Mouse (Mus musculus): Measurements from ENCODE around the gene Sympk.

Sympk gene

GRCm38 (mm10) chr7:19006476-19006875 lies 17.7 kb upstream of the Sympk start:
- in situ Hi-C loops (cut with MboI, MseI) = loop anchor here (25.0 kb wide), 1 partner anchor 931 kb away; no protein-coding TSS in a partner anchor

GRCm38 (mm10) chr7:19007026-19007977 lies 16.9 kb upstream of the Sympk start:
- in situ Hi-C loops (cut with MboI, MseI) = loop anchor here (25.0 kb wide), 1 partner anchor 930 kb away; no protein-coding TSS in a partner anchor

GRCm38 (mm10) chr7:19010581-19010980 lies 13.6 kb upstream of the Sympk start:
- in situ Hi-C loops (cut with MboI, MseI) = loop anchor here (25.0 kb wide), 1 partner anchor 927 kb away; no protein-coding TSS in a partner anchor

GRCm38 (mm10) chr7:19012025-19012621 lies 12.1 kb upstream of the Sympk start:
- in situ Hi-C loops (cut with MboI, MseI) = loop anchor here (25.0 kb wide), 1 partner anchor 925 kb away; no protein-coding TSS in a partner anchor

- in situ Hi-C loops (cut with MboI, MseI) = loop anchor here (25.0 kb wide), 1 partner anchor 924 kb away; no protein-coding TSS in a partner anchor
Measured at GRCm38 (mm10) chr7:19012882-19013281, 11.3 kb upstream of the Sympk start.

GRCm38 (mm10) chr7:19014452-19014851 lies 9.7 kb upstream of the Sympk start:
- in situ Hi-C loops (cut with MboI, MseI) = loop anchor here (25.0 kb wide), 1 partner anchor 923 kb away; no protein-coding TSS in a partner anchor

- in situ Hi-C loops (cut with MboI, MseI) = loop anchor here (25.0 kb wide), 1 partner anchor 921 kb away; no protein-coding TSS in a partner anchor
Measured at GRCm38 (mm10) chr7:19016042-19016441, 8.1 kb upstream of the Sympk start.

- in situ Hi-C loops (cut with MboI, MseI) = loop anchor here (25.0 kb wide), 1 partner anchor 919 kb away; no protein-coding TSS in a partner anchor
Measured at GRCm38 (mm10) chr7:19017909-19018308, 6.3 kb upstream of the Sympk start.

- in situ Hi-C loops (cut with MboI, MseI) = loop anchor here (25.0 kb wide), 1 partner anchor 916 kb away; no protein-coding TSS in a partner anchor
Measured at GRCm38 (mm10) chr7:19021048-19021447, 3.1 kb upstream of the Sympk start.

GRCm38 (mm10) chr7:19022189-19022958 lies 1.8 kb upstream of the Sympk start:
- in situ Hi-C loops (cut with MboI, MseI) = loop anchor here (25.0 kb wide), 1 partner anchor 915 kb away; no protein-coding TSS in a partner anchor

- in situ Hi-C loops (cut with MboI, MseI) = loop anchor here (25.0 kb wide), 1 partner anchor 914 kb away; no protein-coding TSS in a partner anchor
Measured at GRCm38 (mm10) chr7:19023357-19023814, 791 bp upstream of the Sympk start, which contains the start of gene Foxa3. TSS of gene Foxa3 (minus strand) at chr7:19023538.

GRCm38 (mm10) chr7:19024581-19025255 lies 541 bp downstream of the Sympk start:
- in situ Hi-C loops (cut with MboI, MseI) = loop anchor here (25.0 kb wide), 1 partner anchor 913 kb away; no protein-coding TSS in a partner anchor

GRCm38 (mm10) chr7:19028067-19028466 lies 3.9 kb downstream of the Sympk start:
- in situ Hi-C loops (cut with MboI, MseI) = no loop called here

- in situ Hi-C loops (cut with MboI, MseI) = no loop called here
Measured at GRCm38 (mm10) chr7:19029084-19029653, 5.0 kb downstream of the Sympk start.

GRCm38 (mm10) chr7:19031641-19032040 lies 7.5 kb downstream of the Sympk start:
- in situ Hi-C loops (cut with MboI, MseI) = no loop called here

- in situ Hi-C loops (cut with MboI, MseI) = no loop called here
Measured at GRCm38 (mm10) chr7:19044616-19045015, 20.4 kb downstream of the Sympk start.

GRCm38 (mm10) chr7:19046286-19047069 lies 22.3 kb downstream of the Sympk start:
- in situ Hi-C loops (cut with MboI, MseI) = no loop called here

GRCm38 (mm10) chr7:19048006-19048527 lies 23.9 kb downstream of the Sympk start:
- in situ Hi-C loops (cut with MboI, MseI) = no loop called here

GRCm38 (mm10) chr7:19049252-19049651 lies 25.1 kb downstream of the Sympk start:
- in situ Hi-C loops (cut with MboI, MseI) = no loop called here
